Mouse (Mus musculus) limb, embryonic 13.5 days (tissue): ENCODE results near the gene Impdh2. TPM values are rescaled to one million over a fixed set of nuclear protein-coding genes. Genes with fewer than 3 reads are reported as not detected.

Source experiments
- ATAC-seq: fragments of 200-750 bp; cut with Nextera tagmentation; 2 replicates; pipeline ENCODE4 v1.8.0; 2017; ENCODE audit warnings: low read depth, moderate number of reproducible peaks, moderate TSS enrichment; ENCODE audit not compliant: low FRiP score
- H3K27ac ChIP-seq: fragments of 300-500 bp; sonication (generic); 2 replicates; pipeline ENCODE4 v1.5.1; 2015; ENCODE audit warnings: inconsistent platforms, mild to moderate bottlenecking, moderate library complexity
- H3K27me3 ChIP-seq: fragments of 300-500 bp; sonication (generic); 2 replicates; pipeline ENCODE4 v1.6.1; 2015; ENCODE audit warnings: mild to moderate bottlenecking, inconsistent platforms
- H3K36me3 ChIP-seq: fragments of 300-500 bp; sonication (generic); 2 replicates; pipeline ENCODE4 v1.6.1; 2015; ENCODE audit warnings: inconsistent platforms, mild to moderate bottlenecking, moderate library complexity
- H3K4me1 ChIP-seq: fragments of 300-500 bp; sonication (generic); 2 replicates; pipeline ENCODE4 v1.6.1; 2015; ENCODE audit warnings: inconsistent platforms
- H3K4me2 ChIP-seq: fragments of 300-500 bp; sonication (generic); replicated peaks from 2 replicates; pipeline ENCODE4 v1.6.1; 2015; ENCODE audit warnings: inconsistent platforms, mild to moderate bottlenecking, moderate library complexity
- H3K4me3 ChIP-seq: fragments of 300-500 bp; sonication (generic); 2 replicates; pipeline ENCODE4 v1.5.1; 2015; ENCODE audit warnings: moderate library complexity, mild to moderate bottlenecking, inconsistent platforms
- H3K9ac ChIP-seq: fragments of 300-500 bp; sonication (generic); 2 replicates; pipeline ENCODE4 v1.6.1; 2015; ENCODE audit warnings: mild to moderate bottlenecking, inconsistent platforms
- H3K9me3 ChIP-seq: fragments of 300-500 bp; sonication (generic); 2 replicates; pipeline ENCODE4 v1.6.1; 2016; ENCODE audit warnings: inconsistent platforms
- WGBS: fragments of 180-500 bp; shearing (Covaris S2); methylation state at CpG from one replicate; pipeline ENCODE4 v1.1.7; 2015; 5-methylcytosine and 5-hydroxymethylcytosine counted together
- polyA plus RNA-seq: library from polyadenylated mRNA; unstranded; fragments of >200 nt; fragmentation: Nextera tagmentation; extraction: Ambion mirVana; gene quantifications from 2 replicates; pipeline ENCODE4 v1.2.1, GENCODE M21; 2015

Gene Impdh2
- polyA plus RNA-seq, 1 experiment from 2014 or later, result 188 TPM

GRCm38 (mm10) chr9:108571401-108571973, 11.4 kb downstream of the Impdh2 start:
- 93% methylated on average over 16 of the region's 16 CpGs for WGBS
- no peak overlapping the region for H3K9ac ChIP-seq
- H3K27ac ChIP-seq, result no peak overlapping the region
- H3K27me3 ChIP-seq, result no peaks in the 10 kb centered on the region
- H3K4me1 ChIP-seq, result peaks cover 52% of the 10 kb centered on the region
- ATAC-seq, result no peak
- peaks cover 59% of the 10 kb centered on the region for H3K36me3 ChIP-seq
- H3K9me3 ChIP-seq, result no peaks in the 10 kb centered on the region
- no peak overlapping the region for H3K4me3 ChIP-seq
- H3K4me2 ChIP-seq, result no peak overlapping the region; the same call in 1 of the 2 replicates

- WGBS, result 84% methylated on average over 10 of the region's 10 CpGs
- Histone ChIP-seq H3K27me3 (no peaks in the 10 kb centered on the region), H3K4me2 (no peak overlapping the region), H3K9me3 (no peaks in the 10 kb centered on the region), H3K36me3 (peaks cover 61% of the 10 kb centered on the region), H3K4me3 (no peak overlapping the region), H3K9ac (no peak overlapping the region), H3K27ac (no peak overlapping the region), H3K4me1 (peaks cover 60% of the 10 kb centered on the region)
- ATAC-seq, result no peak
Measured at GRCm38 (mm10) chr9:108572321-108572720, 12.2 kb downstream of the Impdh2 start.

DNA sequence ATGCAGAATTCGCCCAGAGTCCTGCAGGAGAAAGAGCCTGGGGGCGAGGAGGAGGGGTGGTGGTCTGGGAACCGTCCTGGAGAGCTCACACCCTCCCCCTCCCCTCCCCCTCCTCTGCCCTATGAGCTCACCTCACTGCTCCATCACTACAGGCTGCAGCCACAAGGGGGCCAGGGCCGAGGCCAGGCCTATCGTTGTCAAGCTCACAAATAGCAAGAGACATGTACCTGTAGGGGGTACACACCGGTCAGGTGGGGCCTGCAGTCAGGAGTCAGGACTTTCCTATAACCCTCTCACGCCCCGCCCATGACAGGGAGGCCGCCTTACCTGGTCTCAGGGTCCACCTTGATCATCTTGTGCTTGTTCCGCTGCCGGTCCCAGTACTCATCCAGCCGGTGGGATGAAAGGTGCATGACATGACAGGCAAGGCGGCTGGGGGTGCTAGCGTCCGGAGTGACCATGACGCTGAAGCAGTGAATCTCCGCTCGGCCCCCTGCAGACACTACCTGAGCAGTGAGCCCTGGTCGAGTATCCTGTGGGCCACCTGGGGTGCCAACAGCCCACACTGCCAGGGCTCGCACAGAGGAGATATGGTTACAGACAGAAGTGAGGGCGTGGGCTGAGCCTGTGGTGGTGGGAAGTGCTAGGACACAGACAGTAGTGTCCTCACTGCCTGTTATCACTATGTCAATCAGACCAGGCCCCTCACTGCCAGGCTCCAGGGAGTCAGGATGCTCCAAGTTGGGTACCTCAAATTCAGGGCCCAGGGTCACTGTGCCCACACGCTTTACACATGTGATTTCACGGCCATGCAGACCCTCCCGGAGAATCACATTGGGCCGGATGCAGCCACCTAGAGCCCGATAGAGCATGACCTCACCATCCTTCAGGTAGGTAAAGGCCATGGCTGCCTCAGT, 13.9 kb downstream of the Impdh2 start:
- no peak for ATAC-seq
- no peak overlapping the region for H3K27ac ChIP-seq
- no peak overlapping the region for H3K4me2 ChIP-seq
- peaks cover 61% of the 10 kb centered on the region for H3K36me3 ChIP-seq
- H3K4me3 ChIP-seq, result no peak overlapping the region
- peaks cover 53% of the 10 kb centered on the region for H3K4me1 ChIP-seq
- no peaks in the 10 kb centered on the region for H3K9me3 ChIP-seq
- no peaks in the 10 kb centered on the region for H3K27me3 ChIP-seq
- no peak overlapping the region for H3K9ac ChIP-seq
- WGBS, result 57% methylated on average over 26 of the region's 26 CpGs

DNA sequence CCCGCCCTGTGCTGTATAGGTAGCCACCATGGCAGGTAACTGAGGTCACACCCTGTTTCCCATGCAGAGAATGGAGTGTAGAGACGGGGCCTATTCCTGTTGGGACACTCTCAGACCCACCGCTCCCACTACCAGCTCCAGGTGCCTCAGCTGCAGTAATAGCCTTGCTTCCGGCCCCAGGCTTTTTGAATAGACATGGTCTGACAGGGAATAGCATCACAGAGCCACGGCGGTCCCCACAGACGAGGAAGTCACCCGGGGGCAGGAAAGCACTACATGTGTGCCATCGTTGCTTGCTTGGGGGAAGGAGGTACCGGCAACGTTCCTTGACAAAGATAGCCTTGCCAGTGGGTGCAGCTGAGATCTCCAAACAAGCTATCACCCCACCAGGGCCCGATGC, 14.8 kb downstream of the Impdh2 start:
- H3K36me3 ChIP-seq, result peaks cover 61% of the 10 kb centered on the region
- H3K4me3 ChIP-seq, result no peak overlapping the region; the same call in 1 of the 2 replicates
- no peak for ATAC-seq
- no peaks in the 10 kb centered on the region for H3K9me3 ChIP-seq
- H3K27me3 ChIP-seq, result no peaks in the 10 kb centered on the region
- H3K4me1 ChIP-seq, result peaks cover 57% of the 10 kb centered on the region
- no peak overlapping the region for H3K4me2 ChIP-seq
- WGBS, result 91% methylated on average over 12 of the region's 12 CpGs
- no peak overlapping the region for H3K27ac ChIP-seq
- H3K9ac ChIP-seq, result no peak overlapping the region

DNA sequence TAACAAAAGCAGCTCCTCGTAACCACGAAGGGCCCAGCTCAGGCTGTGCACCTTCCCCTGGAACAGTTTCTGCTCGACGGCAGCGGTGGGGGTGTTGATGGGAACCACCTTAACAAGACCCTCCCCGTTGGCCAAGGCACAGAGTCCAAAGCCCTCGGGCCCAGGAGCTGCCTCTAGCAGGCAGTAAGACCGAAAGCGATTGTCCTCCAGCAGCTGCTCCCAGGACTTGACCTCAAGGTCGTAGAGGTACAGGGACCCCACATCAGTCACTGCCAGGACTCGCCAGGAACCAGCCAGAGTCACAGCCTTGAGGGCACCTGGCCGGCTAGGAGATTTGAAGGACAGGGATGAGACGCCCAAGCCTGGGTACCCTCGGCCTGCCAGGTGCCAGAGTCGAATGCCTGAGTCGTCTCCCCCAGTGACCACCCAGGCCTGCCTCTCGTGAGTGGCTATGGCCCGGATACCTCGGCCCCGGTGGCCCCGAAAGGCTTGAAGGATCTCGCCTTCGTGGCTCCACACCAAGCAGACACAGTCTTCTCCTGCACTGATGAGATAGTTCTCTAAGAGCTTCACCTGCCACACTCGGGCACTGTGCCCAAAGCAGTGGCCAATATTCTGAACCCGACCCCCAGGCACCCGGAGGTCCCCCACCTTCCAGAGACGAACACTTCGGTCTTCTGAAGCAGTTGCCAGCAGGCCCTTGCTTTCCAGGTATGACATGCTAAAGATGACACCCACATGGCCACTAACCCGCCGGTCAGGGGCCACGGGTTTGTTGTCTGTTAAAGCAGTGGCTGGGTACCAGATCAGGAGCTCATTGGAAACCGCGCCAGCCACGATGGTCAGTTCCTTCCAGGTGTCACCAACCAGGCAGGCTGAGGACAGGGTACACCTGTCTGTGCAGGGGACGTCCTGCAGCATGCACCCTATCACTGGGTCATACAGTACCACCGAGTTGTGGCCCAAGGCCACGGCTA, 15.5 kb downstream of the Impdh2 start:
- H3K27ac ChIP-seq, result no peak overlapping the region
- peak overlapping the region; percentile 81; the same call in 1 of the 2 replicates for H3K4me3 ChIP-seq
- H3K4me2 ChIP-seq, result no peak overlapping the region
- H3K36me3 ChIP-seq, result peaks cover 60% of the 10 kb centered on the region
- H3K9ac ChIP-seq, result 0 out of 2 replicates have a peak overlapping the region, but pooled peaks have one; percentile 0
- H3K9me3 ChIP-seq, result no peaks in the 10 kb centered on the region
- ATAC-seq, result no peak
- H3K27me3 ChIP-seq, result no peaks in the 10 kb centered on the region
- WGBS, result 85% methylated on average over 37 of the region's 37 CpGs
- H3K4me1 ChIP-seq, result peaks cover 51% of the 10 kb centered on the region

- Histone ChIP-seq H3K4me2 (peak overlapping the region; percentile 92), H3K36me3 (peaks cover 51% of the 10 kb centered on the region), H3K27me3 (no peaks in the 10 kb centered on the region), H3K4me3 (peak overlapping the region; percentile 81), H3K4me1 (peaks cover 48% of the 10 kb centered on the region), H3K9me3 (no peaks in the 10 kb centered on the region), H3K27ac (0 out of 2 replicates have a peak overlapping the region, but pooled peaks have one; percentile 22), H3K9ac (peak overlapping the region; percentile 94)
- 57% methylated on average over 6 of the region's 6 CpGs for WGBS
- ATAC-seq, result no peak
Measured at GRCm38 (mm10) chr9:108577025-108577424, 16.9 kb downstream of the Impdh2 start.

- H3K4me1 ChIP-seq, result peaks cover 48% of the 10 kb centered on the region
Measured at GRCm38 (mm10) chr9:108577934-108578544, 18.0 kb downstream of the Impdh2 start.

DNA sequence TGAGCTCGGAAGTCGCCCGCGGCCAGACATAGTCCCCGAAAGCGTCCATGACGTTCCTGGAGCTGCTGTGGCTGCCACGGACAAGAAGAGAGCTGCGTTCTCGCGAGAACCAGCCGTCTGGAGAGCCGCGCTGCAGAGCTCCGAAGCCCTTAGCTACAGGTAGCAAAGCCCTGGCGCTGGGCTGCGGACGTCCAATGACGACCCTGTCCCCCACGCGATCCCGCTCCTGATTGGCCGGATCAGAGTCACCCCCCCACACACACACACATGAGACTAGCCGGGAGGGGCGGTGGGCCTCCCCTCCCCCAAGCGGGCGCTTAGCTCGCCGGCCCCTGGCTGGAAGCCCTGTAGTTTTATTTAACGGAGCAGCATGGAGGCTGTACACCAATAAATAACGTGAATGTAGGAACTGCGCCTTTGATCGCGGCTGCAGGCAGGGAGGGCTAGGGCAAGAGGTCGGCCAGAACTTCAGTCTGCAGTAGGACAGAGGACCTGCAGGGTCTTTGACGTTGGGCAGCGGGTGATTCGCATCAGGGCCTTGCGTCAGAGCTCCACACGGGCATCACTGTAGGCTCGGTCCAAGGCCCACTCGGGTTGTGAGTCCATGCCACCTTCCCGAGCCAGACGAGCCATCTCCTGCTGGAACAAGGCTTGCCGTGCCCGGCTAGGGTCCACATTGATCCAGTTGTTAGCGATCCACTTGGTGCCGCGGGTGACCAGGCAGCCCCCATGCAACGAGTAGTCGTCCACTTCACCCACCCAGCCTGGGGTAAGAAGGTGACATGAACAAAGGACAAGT, 18.7 kb downstream of the Impdh2 start, which contains the start of gene Wdr6:
Wdr6 (minus strand) TSS at position 195 of the 799 bp plus-strand sequence.
- ATAC-seq, result peak; percentile 98
- 4% methylated on average over 51 of the region's 51 CpGs for WGBS

More at GRCm38 (mm10) chr9:108577934-108578544, 18.0 kb downstream of the Impdh2 start:
- Histone ChIP-seq H3K9ac (peak overlapping the region; percentile 94), H3K9me3 (no peaks in the 10 kb centered on the region), H3K4me2 (peak overlapping the region; percentile 92), H3K27me3 (no peaks in the 10 kb centered on the region), H3K27ac (peak overlapping the region; percentile 95), H3K4me3 (peak overlapping the region; percentile 81), H3K36me3 (peaks cover 48% of the 10 kb centered on the region)
- ATAC-seq, result peak; percentile 2; the same call in 1 of the 2 replicates
- under 1% methylated on average over 24 of the region's 24 CpGs for WGBS

GRCm38 (mm10) chr9:108579344-108579690, 19.2 kb downstream of the Impdh2 start:
- Histone ChIP-seq H3K4me1 (peaks cover 44% of the 10 kb centered on the region), H3K27ac (peak overlapping the region; percentile 95), H3K4me2 (peak overlapping the region; percentile 92), H3K36me3 (peaks cover 35% of the 10 kb centered on the region), H3K27me3 (no peaks in the 10 kb centered on the region), H3K9ac (peak overlapping the region; percentile 94), H3K4me3 (peak overlapping the region; percentile 81), H3K9me3 (no peaks in the 10 kb centered on the region)
- 73% methylated on average over 5 of the region's 5 CpGs for WGBS
- ATAC-seq, result no peak

More for the DNA sequence above, 18.7 kb downstream of the Impdh2 start, which contains the start of gene Wdr6:
- Histone ChIP-seq H3K9ac (peak within 1 kb of the TSS; percentile 94), H3K36me3 (peaks cover 41% of the 10 kb centered on the region), H3K4me1 (peaks cover 48% of the 10 kb centered on the region), H3K9me3 (no peaks in the 10 kb centered on the region), H3K4me2 (peak within 1 kb of the TSS; percentile 92), H3K27ac (peak within 1 kb of the TSS; percentile 95), H3K4me3 (peak within 1 kb of the TSS; percentile 81), H3K27me3 (no peaks in the 10 kb centered on the region)

- Histone ChIP-seq H3K27me3 (no peaks in the 10 kb centered on the region), H3K36me3 (peaks cover under 1% of the 10 kb centered on the region; the same call in 1 of the 2 replicates), H3K9me3 (no peaks in the 10 kb centered on the region), H3K4me2 (peak overlapping the region; percentile 59), H3K27ac (peak overlapping the region; percentile 73), H3K4me3 (peak overlapping the region; percentile 26), H3K4me1 (peaks cover 28% of the 10 kb centered on the region), H3K9ac (peak overlapping the region; percentile 55)
- peak; percentile 95 for ATAC-seq
- WGBS, result 2% methylated on average over 14 of the region's 14 CpGs
Measured at GRCm38 (mm10) chr9:108587571-108588180, 27.6 kb downstream of the Impdh2 start.
